Mouse (Mus musculus) embryonic facial prominence, embryonic 13.5 days (tissue): Measurements from ENCODE around the gene Insc. TPM values are rescaled to one million over a fixed set of nuclear protein-coding genes. Genes with fewer than 3 reads are reported as not detected.

Experiments
- ATAC-seq: fragments of 200-750 bp; cut with Nextera tagmentation; 2 replicates; pipeline ENCODE4 v1.8.0; 2017; ENCODE audit warnings: low read depth; ENCODE audit not compliant: insufficient number of reproducible peaks, insufficient read depth, low FRiP score, low TSS enrichment
- H3K27ac ChIP-seq: fragments of 300-500 bp; sonication (generic); 2 replicates; pipeline ENCODE4 v1.5.1; 2015; ENCODE audit warnings: moderate library complexity, mild to moderate bottlenecking, inconsistent platforms
- H3K27me3 ChIP-seq: fragments of 300-500 bp; sonication (generic); 2 replicates; pipeline ENCODE4 v1.6.1; 2015; ENCODE audit warnings: mild to moderate bottlenecking, inconsistent platforms
- H3K36me3 ChIP-seq: fragments of 300-500 bp; sonication (generic); 2 replicates; pipeline ENCODE4 v1.6.1; 2015; ENCODE audit warnings: mild to moderate bottlenecking, inconsistent platforms
- H3K4me1 ChIP-seq: fragments of 300-500 bp; sonication (generic); 2 replicates; pipeline ENCODE4 v1.6.1; 2015; ENCODE audit warnings: inconsistent platforms
- H3K4me2 ChIP-seq: fragments of 300-500 bp; sonication (generic); 2 replicates; pipeline ENCODE4 v1.6.1; 2015; ENCODE audit warnings: moderate library complexity, mild to moderate bottlenecking, inconsistent platforms
- H3K4me3 ChIP-seq: fragments of 300-500 bp; sonication (generic); 2 replicates; pipeline ENCODE4 v1.5.1; 2015; ENCODE audit warnings: mild to moderate bottlenecking, inconsistent platforms
- H3K9ac ChIP-seq: fragments of 300-500 bp; sonication (generic); 2 replicates; pipeline ENCODE4 v1.6.1; 2015; ENCODE audit warnings: mild to moderate bottlenecking, inconsistent platforms
- H3K9me3 ChIP-seq: fragments of 300-500 bp; sonication (generic); 2 replicates; pipeline ENCODE4 v1.6.1; 2016; ENCODE audit warnings: inconsistent platforms
- WGBS: fragments of 180-500 bp; shearing (Covaris S2); methylation state at CpG from one replicate; pipeline ENCODE4 v1.1.7; 2015; ENCODE audit warnings: mixed read lengths; 5-methylcytosine and 5-hydroxymethylcytosine counted together
- polyA plus RNA-seq: library from polyadenylated mRNA; unstranded; fragments of >200 nt; fragmentation: Nextera tagmentation; extraction: Ambion mirVana; gene quantifications from 2 replicates; pipeline ENCODE4 v1.2.1, GENCODE M21; 2015

Insc gene
- polyA plus RNA-seq, 1 experiment from 2014 or later: 5.9 TPM

- H3K4me1 ChIP-seq: 0 out of 2 replicates have a peak, but pooled peaks cover 2% of the 10 kb centered on the region
- ATAC-seq: no peak
These were observed 5.3 kb upstream of the Insc start for GRCm38 (mm10) chr7:114738166-114738565.

GRCm38 (mm10) chr7:114740360-114741165 is 2.9 kb upstream of the Insc start:
- Histone ChIP-seq H3K9me3 (no peaks in the 10 kb centered on the region), H3K9ac (no peak overlapping the region), H3K27ac (no peak overlapping the region), H3K4me2 (no peak overlapping the region), H3K27me3 (peaks cover 10% of the 10 kb centered on the region), H3K4me1 (peaks cover 19% of the 10 kb centered on the region), H3K4me3 (no peak overlapping the region), H3K36me3 (no peaks in the 10 kb centered on the region)
- ATAC-seq: no peak
- WGBS: 44% methylated on average over 6 of the region's 6 CpGs

More at GRCm38 (mm10) chr7:114738166-114738565, 5.3 kb upstream of the Insc start:
- no peaks in the 10 kb centered on the region for H3K36me3 ChIP-seq
- H3K4me3 ChIP-seq: no peak overlapping the region
- H3K9me3 ChIP-seq: no peaks in the 10 kb centered on the region
- H3K4me2 ChIP-seq: no peak overlapping the region
- H3K27ac ChIP-seq: no peak overlapping the region
- H3K9ac ChIP-seq: no peak overlapping the region
- H3K27me3 ChIP-seq: no peaks in the 10 kb centered on the region; the same call in 1 of the 2 replicates

GRCm38 (mm10) chr7:114744639-114745245 is 1.2 kb downstream of the Insc start:
- Histone ChIP-seq H3K4me2 (peak overlapping the region; percentile 84), H3K4me1 (peaks cover 24% of the 10 kb centered on the region), H3K9ac (no peak overlapping the region), H3K27ac (no peak overlapping the region), H3K36me3 (no peaks in the 10 kb centered on the region), H3K4me3 (no peak overlapping the region), H3K27me3 (peaks cover 16% of the 10 kb centered on the region; the same call in 1 of the 2 replicates), H3K9me3 (no peaks in the 10 kb centered on the region)
- no peak for ATAC-seq
- 49% methylated on average over 3 of the region's 3 CpGs for WGBS

GRCm38 (mm10) chr7:114745481-114746271 is 2.2 kb downstream of the Insc start:
- H3K4me2 ChIP-seq: peak overlapping the region; percentile 84
- H3K36me3 ChIP-seq: no peaks in the 10 kb centered on the region
- 2% methylated on average over 34 of the region's 34 CpGs for WGBS
- peaks cover 16% of the 10 kb centered on the region; the same call in 1 of the 2 replicates for H3K27me3 ChIP-seq
- H3K4me1 ChIP-seq: peaks cover 24% of the 10 kb centered on the region
- H3K9ac ChIP-seq: peak overlapping the region; percentile 67
- H3K4me3 ChIP-seq: peak overlapping the region; percentile 46
- no peak overlapping the region; the same call in 1 of the 2 replicates for H3K27ac ChIP-seq
- ATAC-seq: peak; percentile 24; the same call in 1 of the 2 replicates
- H3K9me3 ChIP-seq: no peaks in the 10 kb centered on the region

GRCm38 (mm10) chr7:114747596-114747995 is 4.1 kb downstream of the Insc start:
- Histone ChIP-seq H3K36me3 (no peaks in the 10 kb centered on the region), H3K27me3 (peaks cover 16% of the 10 kb centered on the region; the same call in 1 of the 2 replicates), H3K27ac (no peak overlapping the region), H3K4me3 (no peak overlapping the region), H3K9ac (no peak overlapping the region), H3K4me1 (peaks cover 24% of the 10 kb centered on the region), H3K4me2 (no peak overlapping the region), H3K9me3 (no peaks in the 10 kb centered on the region)
- 40% methylated on average over 3 of the region's 3 CpGs for WGBS
- ATAC-seq: no peak

- Histone ChIP-seq H3K4me1 (peaks cover 21% of the 10 kb centered on the region), H3K9ac (no peak overlapping the region), H3K27ac (no peak overlapping the region), H3K36me3 (no peaks in the 10 kb centered on the region), H3K9me3 (no peaks in the 10 kb centered on the region), H3K4me3 (no peak overlapping the region), H3K27me3 (peaks cover 16% of the 10 kb centered on the region; the same call in 1 of the 2 replicates), H3K4me2 (no peak overlapping the region)
- WGBS: 54% methylated on average over 4 of the region's 4 CpGs
- no peak for ATAC-seq
These were observed 4.7 kb downstream of the Insc start for GRCm38 (mm10) chr7:114748239-114748638.

GRCm38 (mm10) chr7:114753471-114753870 is 10.0 kb downstream of the Insc start:
- Histone ChIP-seq H3K4me3 (no peak overlapping the region), H3K27me3 (no peaks in the 10 kb centered on the region), H3K4me1 (no peaks in the 10 kb centered on the region), H3K4me2 (no peak overlapping the region), H3K9ac (no peak overlapping the region), H3K36me3 (no peaks in the 10 kb centered on the region), H3K27ac (no peak overlapping the region), H3K9me3 (no peaks in the 10 kb centered on the region)
- no peak for ATAC-seq
- 79% methylated on average over 2 of the region's 2 CpGs for WGBS

GRCm38 (mm10) chr7:114754196-114754595 is 10.7 kb downstream of the Insc start:
- WGBS: 53% methylated on average over 1 of the region's 1 CpGs
- H3K4me3 ChIP-seq: no peak overlapping the region

GRCm38 (mm10) chr7:114754626-114755025 is 11.1 kb downstream of the Insc start:
- Histone ChIP-seq H3K4me2 (no peak overlapping the region), H3K36me3 (no peaks in the 10 kb centered on the region), H3K4me1 (no peaks in the 10 kb centered on the region), H3K9me3 (no peaks in the 10 kb centered on the region), H3K27ac (no peak overlapping the region), H3K9ac (no peak overlapping the region), H3K4me3 (no peak overlapping the region), H3K27me3 (no peaks in the 10 kb centered on the region)
- 71% methylated on average over 8 of the region's 8 CpGs for WGBS
- ATAC-seq: no peak

More at GRCm38 (mm10) chr7:114754196-114754595, 10.7 kb downstream of the Insc start:
- no peak for ATAC-seq
- Histone ChIP-seq H3K27ac (no peak overlapping the region), H3K9me3 (no peaks in the 10 kb centered on the region), H3K27me3 (no peaks in the 10 kb centered on the region), H3K4me2 (no peak overlapping the region), H3K36me3 (no peaks in the 10 kb centered on the region), H3K4me1 (no peaks in the 10 kb centered on the region), H3K9ac (no peak overlapping the region)

GRCm38 (mm10) chr7:114762660-114763059 is 19.2 kb downstream of the Insc start:
- no peak overlapping the region for H3K9ac ChIP-seq
- H3K4me2 ChIP-seq: no peak overlapping the region
- no peaks in the 10 kb centered on the region for H3K27me3 ChIP-seq
- H3K4me3 ChIP-seq: no peak overlapping the region
- no peaks in the 10 kb centered on the region for H3K36me3 ChIP-seq
- WGBS: 77% methylated on average over 2 of the region's 2 CpGs
- H3K9me3 ChIP-seq: no peaks in the 10 kb centered on the region
- no peak overlapping the region for H3K27ac ChIP-seq
- no peaks in the 10 kb centered on the region for H3K4me1 ChIP-seq
- ATAC-seq: no peak

GRCm38 (mm10) chr7:114765273-114765672 is 21.8 kb downstream of the Insc start:
- no peak overlapping the region for H3K27ac ChIP-seq
- no peak overlapping the region for H3K9ac ChIP-seq
- 80% methylated on average over 3 of the region's 3 CpGs for WGBS
- no peaks in the 10 kb centered on the region for H3K9me3 ChIP-seq
- H3K4me2 ChIP-seq: no peak overlapping the region
- no peaks in the 10 kb centered on the region for H3K36me3 ChIP-seq
- no peaks in the 10 kb centered on the region for H3K4me1 ChIP-seq
- no peaks in the 10 kb centered on the region for H3K27me3 ChIP-seq
- no peak for ATAC-seq
- H3K4me3 ChIP-seq: no peak overlapping the region
